Mouse (Mus musculus): Measurements from ENCODE around the gene Gm9887.

GRCm38 (mm10) chr12:69402594-69403167 is 30.4 kb upstream of the Gm9887 start:
- TF ChIP-seq POLR2A (IDR thresholded peaks at IDR 0.05; ENCODE audit: control insufficient read depth, extremely low read depth, insufficient read depth, low read length, poor library complexity) (no peak), CTCF (IDR thresholded peaks at IDR 0.05; ENCODE audit: borderline replicate concordance, control insufficient read depth, extremely low read depth, insufficient read depth, low read length, poor library complexity) (no peak)

Measured in thymus, adult 2 months (tissue).